In the genomic region with DNA sequence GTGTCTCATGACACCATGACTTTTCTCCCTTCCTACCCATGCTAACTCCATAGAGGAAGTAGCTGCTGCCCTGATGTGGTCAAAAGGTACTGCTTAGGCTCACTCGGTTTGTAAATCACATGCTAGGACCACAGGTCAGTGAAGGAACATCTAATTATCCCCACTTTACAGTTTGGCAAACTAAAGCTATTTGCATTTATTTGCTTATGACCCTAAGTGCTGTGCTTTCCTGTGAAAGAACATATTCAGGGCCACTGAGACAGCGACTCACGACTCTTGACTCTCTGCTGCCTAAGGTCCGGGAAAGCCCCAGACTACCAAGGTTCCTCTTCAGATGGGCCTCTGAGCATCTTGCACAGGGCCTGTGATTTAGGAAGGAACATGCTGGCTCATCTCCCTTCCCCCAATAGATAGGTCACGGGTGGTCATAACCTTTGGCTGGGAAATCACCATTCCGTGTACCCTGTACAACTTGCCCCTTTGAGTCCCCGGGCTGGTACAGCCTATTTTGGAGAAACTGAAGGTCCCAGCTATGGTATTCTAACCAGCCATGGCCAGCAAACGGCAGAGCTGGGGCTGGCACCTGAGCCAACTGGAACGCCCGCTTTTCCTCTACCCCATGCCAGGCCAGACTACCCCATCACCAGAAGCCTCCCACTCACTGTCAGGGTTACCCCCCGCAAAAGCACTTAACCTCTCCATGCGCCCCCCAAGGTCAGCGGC, we compare ENCODE assay signal across 8 mouse cellular contexts. TPM values are rescaled to one million over a fixed set of nuclear protein-coding genes. Genes with fewer than 3 reads are reported as not detected.
DNase-seq lines count a peak whose midpoint lies in the region; ATAC-seq and TF ChIP-seq lines count a peak whose summit lies in the region.

No protein-coding gene starts in this region.

- H3K9me3 ChIP-seq in heart, embryonic 10.5 days, result no peaks in the 10 kb centered on the region
- no peaks in the 10 kb centered on the region for H3K9me3 ChIP-seq in hindbrain, embryonic 10.5 days
- H3K9me3 ChIP-seq in liver, embryonic 12.5 days (replicated peaks), result no peaks in the 10 kb centered on the region
- no peaks in the 10 kb centered on the region for H3K9me3 ChIP-seq in neural tube, embryonic 15.5 days (replicated peaks)

- no peak for TF ChIP-seq CTCF in bone marrow, adult 2 months (IDR thresholded peaks at IDR 0.05; ENCODE audit: control insufficient read depth, insufficient read depth, low read length)

- 0 out of 2 replicates have a peak, but pooled peaks cover 11% of the 10 kb centered on the region for H3K27me3 ChIP-seq in heart, embryonic 10.5 days (ENCODE audit: insufficient read depth, poor library complexity, severe bottlenecking)
- peaks cover 38% of the 10 kb centered on the region for H3K27me3 ChIP-seq in hindbrain, embryonic 10.5 days (ENCODE audit: insufficient read depth, poor library complexity, severe bottlenecking)
- peaks cover 78% of the 10 kb centered on the region for H3K27me3 ChIP-seq in liver, embryonic 12.5 days (replicated peaks)
- peaks cover 19% of the 10 kb centered on the region for H3K27me3 ChIP-seq in neural tube, embryonic 15.5 days (replicated peaks)

- 12% methylated on average over 13 of the region's 13 CpGs for WGBS in heart, embryonic 10.5 days
- under 1% methylated on average over 13 of the region's 13 CpGs for WGBS in bone marrow, adult 2 months
- WGBS in hindbrain, embryonic 10.5 days, result 14% methylated on average over 13 of the region's 13 CpGs
- 6% methylated on average over 13 of the region's 13 CpGs for WGBS in liver, embryonic 12.5 days (ENCODE audit: insufficient replicate concordance)
- WGBS in neural tube, embryonic 15.5 days, result 8% methylated on average over 13 of the region's 13 CpGs

- intact Hi-C loops in heart, postnatal 25 days (cut with DNase I), result no loop called here
- intact Hi-C loops in left cerebral cortex, postnatal 36 days (cut with DNase I), result no loop called here

- no peak for DNase-seq in heart, embryonic 10.5 days (ENCODE audit: low spot score)
- no peak for DNase-seq in heart, postnatal 25 days (ENCODE audit: low spot score)
- DNase-seq in hindbrain, embryonic 10.5 days (ENCODE audit: low spot score), result peak; percentile 33
- no peak for DNase-seq in left cerebral cortex, postnatal 36 days (ENCODE audit: low spot score in 2 of 2)
- no peak for DNase-seq in retina, embryonic 14.5 days (ENCODE audit: low spot score)

- peak overlapping the region; percentile 97 for H3K27ac ChIP-seq in heart, embryonic 10.5 days
- peak overlapping the region; percentile 93 for H3K27ac ChIP-seq in bone marrow, adult 2 months (ENCODE audit: control insufficient read depth, insufficient read depth, low read depth, low read length, poor library complexity)
- H3K27ac ChIP-seq in hindbrain, embryonic 10.5 days, result peak overlapping the region; percentile 98
- peak overlapping the region; percentile 59 for H3K27ac ChIP-seq in liver, embryonic 12.5 days
- peak overlapping the region; percentile 79 for H3K27ac ChIP-seq in neural tube, embryonic 15.5 days (replicated peaks)

- no peak for TF ChIP-seq POLR2A in bone marrow, adult 2 months (IDR thresholded peaks at IDR 0.05; ENCODE audit: borderline replicate concordance, control insufficient read depth, low read depth, low read length)

- no peak for ATAC-seq in liver, embryonic 12.5 days
- ATAC-seq in neural tube, embryonic 15.5 days (ENCODE audit: low FRiP score), result 0 out of 2 replicates have a peak, but pooled peaks have one; percentile 2

- H3K4me2 ChIP-seq in liver, embryonic 12.5 days, result peak overlapping the region; percentile 77
- H3K4me2 ChIP-seq in neural tube, embryonic 15.5 days, result peak overlapping the region; percentile 88

- H3K9ac ChIP-seq in liver, embryonic 12.5 days, result peak overlapping the region; percentile 67
- H3K9ac ChIP-seq in neural tube, embryonic 15.5 days (replicated peaks), result peak overlapping the region; percentile 82

- H3K4me3 ChIP-seq in heart, embryonic 10.5 days, result peak overlapping the region; percentile 91
- peak overlapping the region; percentile 71 for H3K4me3 ChIP-seq in bone marrow, adult 2 months (replicated peaks; ENCODE audit: control insufficient read depth, low read depth, low read length)
- H3K4me3 ChIP-seq in hindbrain, embryonic 10.5 days, result peak overlapping the region; percentile 96
- H3K4me3 ChIP-seq in liver, embryonic 12.5 days, result peak overlapping the region; percentile 69
- H3K4me3 ChIP-seq in neural tube, embryonic 15.5 days (replicated peaks), result peak overlapping the region; percentile 80

- H3K36me3 ChIP-seq in heart, embryonic 10.5 days, result no peaks in the 10 kb centered on the region
- no peaks in the 10 kb centered on the region for H3K36me3 ChIP-seq in hindbrain, embryonic 10.5 days
- no peaks in the 10 kb centered on the region for H3K36me3 ChIP-seq in liver, embryonic 12.5 days
- H3K36me3 ChIP-seq in neural tube, embryonic 15.5 days, result no peaks in the 10 kb centered on the region

- peaks cover 62% of the 10 kb centered on the region for H3K4me1 ChIP-seq in heart, embryonic 10.5 days
- peaks cover 1% of the 10 kb centered on the region; the same call in 1 of the 2 replicates for H3K4me1 ChIP-seq in bone marrow, adult 2 months (ENCODE audit: control insufficient read depth, insufficient read depth, low read length)
- peaks cover 65% of the 10 kb centered on the region for H3K4me1 ChIP-seq in hindbrain, embryonic 10.5 days (replicated peaks)
- H3K4me1 ChIP-seq in liver, embryonic 12.5 days, result peaks cover 51% of the 10 kb centered on the region
- peaks cover 38% of the 10 kb centered on the region for H3K4me1 ChIP-seq in neural tube, embryonic 15.5 days

RNA-seq across cellular contexts. Expression of gene Mllt6, which starts 3.8 kb away (rescaled TPM):
- polyA plus RNA-seq in heart, embryonic 10.5 days (2016; fragmentation: Nextera tagmentation; extraction: Ambion mirVana), result 1.7 and 2.2 TPM in 2 replicates
- 10 to 100 TPM; 59.8 to 63.3 TPM for total RNA-seq in heart, postnatal 25 days (2021)
- 13.0 and 23.7 TPM in 2 replicates for polyA plus RNA-seq in bone marrow, adult 2 months (2011; ENCODE audit: insufficient read depth, insufficient read length, low replicate concordance, missing spikeins)
- 2.1 and 2.2 TPM in 2 replicates for polyA plus RNA-seq in hindbrain, embryonic 10.5 days (2016; fragmentation: Nextera tagmentation; extraction: Ambion mirVana)
- 0.32 and 0.33 TPM in 2 replicates for polyA plus RNA-seq in liver, embryonic 12.5 days (2016; fragmentation: Nextera tagmentation; extraction: Ambion mirVana)
- polyA plus RNA-seq in neural tube, embryonic 15.5 days (2015; fragmentation: Nextera tagmentation; extraction: Ambion mirVana), result 2.3 and 3.1 TPM in 2 replicates
- 100 to 1,000 TPM; 129 to 134 TPM for total RNA-seq in left cerebral cortex, postnatal 36 days (2021)

RNA-seq across cellular contexts. Expression of gene Cisd3, which starts 26.2 kb away (rescaled TPM):
- 49.8 and 52.8 TPM in 2 replicates for polyA plus RNA-seq in heart, embryonic 10.5 days (2016; fragmentation: Nextera tagmentation; extraction: Ambion mirVana)
- total RNA-seq in heart, postnatal 25 days (2021), result 100 to 1,000 TPM; 145 to 155 TPM
- polyA plus RNA-seq in bone marrow, adult 2 months (2011; ENCODE audit: insufficient read depth, insufficient read length, low replicate concordance, missing spikeins), result 29.3 and 76.0 TPM in 2 replicates
- 18.3 and 24.0 TPM in 2 replicates for polyA plus RNA-seq in hindbrain, embryonic 10.5 days (2016; fragmentation: Nextera tagmentation; extraction: Ambion mirVana)
- 12.6 and 14.7 TPM in 2 replicates for polyA plus RNA-seq in liver, embryonic 12.5 days (2016; fragmentation: Nextera tagmentation; extraction: Ambion mirVana)
- 46.9 and 50.1 TPM in 2 replicates for polyA plus RNA-seq in neural tube, embryonic 15.5 days (2015; fragmentation: Nextera tagmentation; extraction: Ambion mirVana)
- total RNA-seq in left cerebral cortex, postnatal 36 days (2021), result 10 to 100 TPM; 56.0 to 59.3 TPM

RNA-seq across cellular contexts. Expression of gene Epop, which starts 29.9 kb away (rescaled TPM):
- 1.9 and 8.5 TPM in 2 replicates for polyA plus RNA-seq in heart, embryonic 10.5 days (2016; fragmentation: Nextera tagmentation; extraction: Ambion mirVana)
- total RNA-seq in heart, postnatal 25 days (2021), result 1 to 10 TPM in 1 of 2 experiments, under 1 TPM in 1; 0.94 to 1.5 TPM
- 0.41 and 6.1 TPM in 2 replicates for polyA plus RNA-seq in bone marrow, adult 2 months (2011; ENCODE audit: insufficient read depth, insufficient read length, low replicate concordance, missing spikeins)
- 13.4 and 14.3 TPM in 2 replicates for polyA plus RNA-seq in hindbrain, embryonic 10.5 days (2016; fragmentation: Nextera tagmentation; extraction: Ambion mirVana)
- polyA plus RNA-seq in liver, embryonic 12.5 days (2016; fragmentation: Nextera tagmentation; extraction: Ambion mirVana), result 3.6 and 4.1 TPM in 2 replicates
- polyA plus RNA-seq in neural tube, embryonic 15.5 days (2015; fragmentation: Nextera tagmentation; extraction: Ambion mirVana), result 2.1 TPM in 2 replicates
- total RNA-seq in left cerebral cortex, postnatal 36 days (2021), result 100 to 1,000 TPM in 1 of 2 experiments, 10 to 100 TPM in 1; 90.9 to 102 TPM

RNA-seq across cellular contexts. Expression of gene Pcgf2, which starts 40.9 kb away (rescaled TPM):
- polyA plus RNA-seq in heart, embryonic 10.5 days (2016; fragmentation: Nextera tagmentation; extraction: Ambion mirVana), result 9.7 and 13.5 TPM in 2 replicates
- total RNA-seq in heart, postnatal 25 days (2021), result 1 to 10 TPM; 6.2 to 6.4 TPM
- polyA plus RNA-seq in bone marrow, adult 2 months (2011; ENCODE audit: insufficient read depth, insufficient read length, low replicate concordance, missing spikeins), result 7.0 and 10.7 TPM in 2 replicates
- polyA plus RNA-seq in hindbrain, embryonic 10.5 days (2016; fragmentation: Nextera tagmentation; extraction: Ambion mirVana), result 15.6 and 17.0 TPM in 2 replicates
- 5.0 and 5.1 TPM in 2 replicates for polyA plus RNA-seq in liver, embryonic 12.5 days (2016; fragmentation: Nextera tagmentation; extraction: Ambion mirVana)
- polyA plus RNA-seq in neural tube, embryonic 15.5 days (2015; fragmentation: Nextera tagmentation; extraction: Ambion mirVana), result 17.6 and 17.7 TPM in 2 replicates
- 10 to 100 TPM; 27.5 to 35.7 TPM for total RNA-seq in left cerebral cortex, postnatal 36 days (2021)

RNA-seq across cellular contexts. Expression of gene Psmb3, which starts 43.8 kb away (rescaled TPM):
- 517 and 557 TPM in 2 replicates for polyA plus RNA-seq in heart, embryonic 10.5 days (2016; fragmentation: Nextera tagmentation; extraction: Ambion mirVana)
- 100 to 1,000 TPM; 150 to 151 TPM for total RNA-seq in heart, postnatal 25 days (2021)
- polyA plus RNA-seq in bone marrow, adult 2 months (2011; ENCODE audit: insufficient read depth, insufficient read length, low replicate concordance, missing spikeins), result 138 and 152 TPM in 2 replicates
- 642 and 643 TPM in 2 replicates for polyA plus RNA-seq in hindbrain, embryonic 10.5 days (2016; fragmentation: Nextera tagmentation; extraction: Ambion mirVana)
- 364 and 370 TPM in 2 replicates for polyA plus RNA-seq in liver, embryonic 12.5 days (2016; fragmentation: Nextera tagmentation; extraction: Ambion mirVana)
- 458 and 459 TPM in 2 replicates for polyA plus RNA-seq in neural tube, embryonic 15.5 days (2015; fragmentation: Nextera tagmentation; extraction: Ambion mirVana)
- total RNA-seq in left cerebral cortex, postnatal 36 days (2021), result 100 to 1,000 TPM; 116 to 125 TPM
